Mouse (Mus musculus): ENCODE measurements around the gene Trp63.

The Trp63 gene

DNA sequence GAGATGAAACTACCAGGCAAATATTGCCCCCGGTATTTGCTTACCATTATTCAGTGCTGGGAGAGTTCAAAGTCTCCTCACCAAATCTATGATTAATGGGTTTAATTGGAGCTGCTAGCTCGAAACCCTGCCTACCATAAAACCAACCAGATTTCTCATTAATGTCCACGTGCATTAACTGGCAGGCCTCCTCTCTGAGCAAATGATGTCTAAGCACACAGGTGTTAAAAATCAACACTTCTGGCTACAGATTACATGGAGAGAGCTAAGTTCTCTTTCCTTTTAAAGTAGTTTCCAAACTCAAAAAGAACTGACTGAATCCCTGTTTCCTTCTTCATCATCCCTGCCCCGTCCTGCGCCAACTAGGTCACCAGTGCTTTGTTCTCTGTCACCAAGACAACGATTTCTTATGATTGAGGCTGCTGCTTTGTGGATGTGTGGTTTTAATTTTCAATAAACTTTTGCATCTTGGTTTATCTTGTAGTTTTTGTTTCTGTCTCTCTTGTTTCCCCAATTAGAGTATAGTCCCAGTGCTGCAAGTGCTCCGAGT lies 193.9 kb downstream of the Trp63 start:
- no peak for DNase-seq

DNA sequence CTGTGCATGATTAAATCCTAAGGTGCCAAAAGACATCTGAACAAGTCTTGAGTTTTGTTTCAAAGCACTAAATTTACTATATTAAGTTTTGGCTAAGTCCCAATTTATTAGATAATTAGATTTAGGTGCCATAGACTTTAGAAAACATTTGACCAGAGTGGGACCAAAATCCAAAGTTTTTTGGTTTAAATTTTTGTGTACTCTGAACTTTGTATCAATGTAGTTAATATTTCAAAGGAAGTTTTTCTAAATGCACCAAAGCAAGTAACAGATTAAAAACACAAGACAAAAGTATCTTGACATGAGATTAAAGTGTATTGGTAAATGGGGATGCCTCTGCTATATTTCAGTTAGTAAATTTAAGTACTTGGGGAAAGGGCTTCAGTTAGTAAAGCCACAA lies 194.6 kb downstream of the Trp63 start:
- DNase-seq: no peak

DNA sequence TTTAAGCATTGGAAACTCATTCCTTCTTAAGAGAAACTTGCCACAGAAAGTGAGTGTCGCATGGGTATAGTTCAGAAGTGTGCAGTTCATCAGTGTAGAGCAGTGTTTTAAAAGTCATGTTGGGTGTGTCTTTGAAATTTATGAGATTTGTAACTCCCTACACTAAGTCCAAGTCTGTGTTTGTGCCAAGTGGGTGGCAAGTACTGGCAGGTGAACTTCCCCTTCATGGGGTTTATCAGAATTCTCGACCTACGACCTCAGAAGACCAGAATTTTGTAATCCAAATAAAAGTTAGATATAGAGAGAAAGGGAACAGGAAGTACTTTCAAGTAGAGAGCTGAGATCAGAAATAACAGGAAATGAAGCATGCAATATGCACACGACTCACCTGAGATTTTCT lies 215.5 kb downstream of the Trp63 start:
- no peak for DNase-seq

DNA sequence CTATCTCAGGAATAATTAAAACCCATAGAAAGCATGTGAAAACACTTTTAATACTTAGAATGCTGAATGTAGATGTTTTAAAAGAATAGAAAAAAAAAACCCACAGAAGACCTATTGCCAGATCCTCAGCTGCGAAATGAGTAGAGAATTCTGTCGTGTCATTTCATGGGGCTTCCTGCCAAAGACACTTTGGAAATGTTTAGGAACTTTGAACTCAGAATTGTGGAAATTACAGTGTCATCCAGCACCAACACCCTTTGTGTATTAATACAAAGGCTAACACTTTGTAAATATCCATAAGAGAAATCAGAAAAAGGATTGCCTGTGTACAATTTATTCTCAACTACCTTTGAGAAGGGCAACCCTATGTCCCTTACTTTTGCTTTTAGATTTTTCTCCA lies 216.1 kb downstream of the Trp63 start:
- no peak for DNase-seq

DNA sequence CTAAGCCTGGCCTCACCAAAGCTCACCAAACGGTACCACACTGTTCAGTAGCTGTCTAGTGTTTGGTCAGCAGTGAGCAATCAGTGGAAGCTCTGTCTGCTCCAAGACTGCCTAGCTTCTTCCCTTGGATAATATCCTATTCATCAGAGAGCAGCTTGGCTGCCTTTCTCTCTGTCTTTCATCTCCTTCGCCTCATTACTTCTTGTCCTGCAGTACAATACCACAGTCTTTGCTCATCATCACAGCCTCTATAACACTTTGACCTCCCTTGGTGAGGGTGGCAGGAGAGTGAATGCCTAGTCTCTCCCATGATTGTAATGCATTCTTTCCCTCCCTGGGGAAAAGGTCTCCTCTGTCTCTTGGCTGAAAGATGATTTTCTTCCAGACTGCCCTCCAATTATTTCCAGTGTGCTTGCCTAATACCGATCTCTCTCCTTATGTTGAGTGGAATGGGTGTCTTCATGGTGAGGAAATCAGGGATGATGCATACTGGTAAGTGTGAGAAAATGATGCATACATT lies 216.9 kb downstream of the Trp63 start:
- no peak for DNase-seq

DNA sequence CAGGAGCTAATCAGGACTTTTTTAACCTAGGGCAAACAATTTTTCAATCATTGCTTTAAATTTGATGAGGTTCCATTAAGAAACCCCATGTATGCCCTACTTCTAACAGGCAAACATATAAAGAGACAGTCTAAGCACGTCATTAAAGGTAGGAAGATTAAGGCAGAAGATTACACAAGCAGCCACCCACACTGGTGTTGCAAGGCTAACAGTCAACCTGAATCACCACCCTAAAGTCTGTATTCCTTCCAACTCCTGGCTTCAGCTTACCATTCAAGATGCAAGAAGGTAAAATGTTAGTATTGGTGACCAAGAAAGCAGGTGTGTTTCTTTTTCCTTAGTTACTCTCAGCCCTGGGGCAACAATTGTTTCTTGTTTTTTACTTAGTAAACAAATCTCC lies 228.6 kb downstream of the Trp63 start:
- no peak for DNase-seq

DNA sequence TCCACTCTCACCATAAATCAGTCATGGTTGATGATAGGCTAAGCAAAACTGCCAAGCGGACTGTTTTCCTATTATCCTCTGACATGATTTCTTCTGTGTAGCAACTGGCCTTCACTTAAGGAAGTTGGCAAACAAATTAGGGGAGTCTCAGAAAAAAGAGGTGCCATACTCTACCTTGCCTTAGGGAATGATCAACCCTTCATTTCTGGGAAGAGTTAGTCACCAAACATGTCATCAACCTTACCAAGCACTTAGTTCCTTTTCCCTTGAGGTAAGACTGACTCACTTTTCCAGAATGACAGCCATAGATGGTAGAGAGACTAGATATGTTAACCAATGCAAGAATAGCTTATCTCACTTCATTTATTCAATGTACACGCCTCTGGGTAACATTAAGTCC lies 250.6 kb downstream of the Trp63 start:
- DNase-seq: no peak
